Mouse (Mus musculus) heart, embryonic 14.5 days (tissue): ENCODE measurements around the gene Anks3. TPM values are rescaled to one million over a fixed set of nuclear protein-coding genes. Genes with fewer than 3 reads are reported as not detected.

Experiments used
- ATAC-seq: fragments of 200-750 bp; cut with Nextera tagmentation; 2 replicates; pipeline ENCODE4 v1.8.0; 2017; ENCODE audit warnings: low read depth, moderate TSS enrichment; ENCODE audit not compliant: insufficient number of reproducible peaks, insufficient read depth, low FRiP score
- H3K27ac ChIP-seq, 2 experiments: fragments of 200-500 bp in 1 of 2; fragments of 300-500 bp in 1 of 2; sonication (generic) in 1 of 2; replicated peaks in 1 of 2; 2 replicates each; pipeline ENCODE4 v1.5.1; 2012 to 2014; ENCODE audit warnings: low read depth in 2 of 2, low read length in 2 of 2, control low read depth in 1 of 2, mild to moderate bottlenecking in 1 of 2, mixed read lengths in 1 of 2; ENCODE audit not compliant: control insufficient read depth in 1 of 2, insufficient read depth in 1 of 2
- H3K27me3 ChIP-seq: fragments of 300-500 bp; sonication (generic); 2 replicates; pipeline ENCODE4 v1.6.1; 2014; ENCODE audit warnings: mild to moderate bottlenecking, low read length, control low read depth; ENCODE audit not compliant: control insufficient read depth, insufficient read depth
- H3K36me3 ChIP-seq: fragments of 300-500 bp; sonication (generic); 2 replicates; pipeline ENCODE4 v1.6.1; 2014; ENCODE audit warnings: mild to moderate bottlenecking, control low read depth, low read length, mixed read lengths; ENCODE audit not compliant: control insufficient read depth, insufficient read depth
- H3K4me1 ChIP-seq, 2 experiments: fragments of 200-500 bp in 1 of 2; fragments of 300-500 bp in 1 of 2; sonication (generic) in 1 of 2; 2 replicates each; pipeline ENCODE4 v1.6.1; 2012 to 2014; ENCODE audit warnings: low read length in 2 of 2, control low read depth in 1 of 2, mixed read lengths in 1 of 2; ENCODE audit not compliant: control insufficient read depth in 2 of 2, insufficient read depth in 2 of 2
- H3K4me2 ChIP-seq: fragments of 300-500 bp; sonication (generic); 2 replicates; pipeline ENCODE4 v1.6.1; 2014; ENCODE audit warnings: mild to moderate bottlenecking, low read length
- H3K4me3 ChIP-seq, 2 experiments: fragments of 200-500 bp in 1 of 2; fragments of 300-500 bp in 1 of 2; sonication (generic) in 1 of 2; 2 replicates each; pipeline ENCODE4 v1.5.1; 2012 to 2014; ENCODE audit warnings: low read length in 2 of 2, mild to moderate bottlenecking in 2 of 2, control low read depth in 1 of 2, low read depth in 1 of 2, moderate library complexity in 1 of 2; ENCODE audit not compliant: control insufficient read depth in 1 of 2, insufficient read depth in 1 of 2
- H3K9ac ChIP-seq: fragments of 300-500 bp; sonication (generic); 2 replicates; pipeline ENCODE4 v1.6.1; 2014; ENCODE audit warnings: mild to moderate bottlenecking, low read length
- H3K9me3 ChIP-seq: fragments of 300-500 bp; sonication (generic); 2 replicates; pipeline ENCODE4 v1.6.1; 2016; ENCODE audit warnings: low read length, control low read depth; ENCODE audit not compliant: control insufficient read depth
- WGBS: fragments of 180-500 bp; shearing (Covaris S2); extraction: QIAGEN DNeasy Blood & Tissue Kit; methylation state at CpG from one replicate; pipeline ENCODE4 v1.1.7; 2014; 5-methylcytosine and 5-hydroxymethylcytosine counted together
- polyA plus RNA-seq: library from polyadenylated mRNA; unstranded; fragments of >200 nt; fragmentation: Nextera tagmentation; extraction: Ambion mirVana; gene quantifications from 2 replicates; pipeline ENCODE4 v1.2.1, GENCODE M21; 2014

Anks3 gene
- polyA plus RNA-seq, 1 experiment from 2014 or later: 32.3 TPM

- no peak for ATAC-seq
- Histone ChIP-seq H3K9me3 (no peaks in the 10 kb centered on the region), H3K4me3 (no peak overlapping the region), H3K27me3 (no peaks in the 10 kb centered on the region), H3K36me3 (no peaks in the 10 kb centered on the region), H3K4me2 (no peak overlapping the region), H3K27ac (peak overlapping the region in 1 of 2 experiments; percentile 75; a peak in 1 of 4 replicates), H3K4me1 (peaks cover 15 to 20% of the 10 kb centered on the region in 2 experiments), H3K9ac (no peak overlapping the region)
- WGBS: 72% methylated on average over 4 of the region's 4 CpGs
These were observed 15.9 kb upstream of the Anks3 start for GRCm38 (mm10) chr16:4979755-4980380.

- peaks cover 15 to 20% of the 10 kb centered on the region in 2 experiments for H3K4me1 ChIP-seq
- H3K36me3 ChIP-seq: no peaks in the 10 kb centered on the region
- peak overlapping the region; percentile 40; the same call in 1 of the 2 replicates for H3K4me2 ChIP-seq
- no peaks in the 10 kb centered on the region for H3K9me3 ChIP-seq
- H3K9ac ChIP-seq: no peak overlapping the region
- no peak overlapping the region for H3K4me3 ChIP-seq
- WGBS: 33% methylated on average over 5 of the region's 5 CpGs
- peak overlapping the region; percentile 46 to 75 for H3K27ac ChIP-seq
- no peaks in the 10 kb centered on the region for H3K27me3 ChIP-seq
- peak; percentile 64; the same call in 1 of the 2 replicates for ATAC-seq
These were observed 14.5 kb upstream of the Anks3 start for GRCm38 (mm10) chr16:4978275-4979051.

DNA sequence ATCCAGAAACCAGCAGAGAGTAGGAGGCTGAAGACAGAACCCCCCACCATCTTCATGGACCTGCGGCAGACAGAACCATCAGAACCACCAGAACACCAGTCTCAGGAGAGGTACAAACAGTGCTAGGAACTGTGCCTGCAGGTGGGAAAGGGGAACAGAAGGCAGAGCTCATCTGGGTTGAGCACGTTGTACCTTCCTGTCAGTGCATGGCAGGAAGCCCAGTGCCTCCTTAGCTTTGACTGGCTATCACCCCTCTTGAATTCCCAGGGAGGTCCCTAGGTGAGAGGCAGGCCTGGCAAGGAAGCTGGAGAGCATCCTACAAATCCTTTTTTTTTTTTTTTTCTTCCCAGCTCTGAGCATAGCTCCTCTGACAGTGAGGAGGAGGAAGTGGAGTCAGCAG lies 12.2 kb upstream of the Anks3 start:
- H3K4me1 ChIP-seq: peaks cover 18 to 20% of the 10 kb centered on the region in 2 experiments
- no peaks in the 10 kb centered on the region for H3K27me3 ChIP-seq
- 59% methylated on average over 2 of the region's 2 CpGs for WGBS
- H3K27ac ChIP-seq: no peak overlapping the region
- ATAC-seq: no peak
- H3K36me3 ChIP-seq: no peaks in the 10 kb centered on the region
- H3K4me2 ChIP-seq: no peak overlapping the region
- H3K9ac ChIP-seq: no peak overlapping the region
- H3K9me3 ChIP-seq: no peaks in the 10 kb centered on the region
- H3K4me3 ChIP-seq: no peak overlapping the region

GRCm38 (mm10) chr16:4974521-4974920 lies 10.5 kb upstream of the Anks3 start:
- WGBS: 90% methylated on average over 5 of the region's 5 CpGs
- Histone ChIP-seq H3K4me3 (no peak overlapping the region), H3K27ac (no peak overlapping the region), H3K27me3 (no peaks in the 10 kb centered on the region), H3K4me1 (peaks cover 16 to 18% of the 10 kb centered on the region in 2 experiments), H3K9ac (no peak overlapping the region), H3K36me3 (no peaks in the 10 kb centered on the region), H3K9me3 (no peaks in the 10 kb centered on the region), H3K4me2 (no peak overlapping the region)
- ATAC-seq: no peak

- no peak for ATAC-seq
- Histone ChIP-seq H3K9ac (no peak overlapping the region), H3K4me2 (no peak overlapping the region), H3K4me1 (peaks cover 0 to 3% of the 10 kb centered on the region in 2 experiments; a peak in 2 of 4 replicates), H3K9me3 (no peaks in the 10 kb centered on the region), H3K36me3 (no peaks in the 10 kb centered on the region), H3K4me3 (no peak overlapping the region), H3K27ac (peak overlapping the region in 1 of 2 experiments; percentile 26; a peak in 1 of 4 replicates), H3K27me3 (no peaks in the 10 kb centered on the region)
- 43% methylated on average over 4 of the region's 4 CpGs for WGBS
These were observed 7.6 kb upstream of the Anks3 start for GRCm38 (mm10) chr16:4971626-4972025.

DNA sequence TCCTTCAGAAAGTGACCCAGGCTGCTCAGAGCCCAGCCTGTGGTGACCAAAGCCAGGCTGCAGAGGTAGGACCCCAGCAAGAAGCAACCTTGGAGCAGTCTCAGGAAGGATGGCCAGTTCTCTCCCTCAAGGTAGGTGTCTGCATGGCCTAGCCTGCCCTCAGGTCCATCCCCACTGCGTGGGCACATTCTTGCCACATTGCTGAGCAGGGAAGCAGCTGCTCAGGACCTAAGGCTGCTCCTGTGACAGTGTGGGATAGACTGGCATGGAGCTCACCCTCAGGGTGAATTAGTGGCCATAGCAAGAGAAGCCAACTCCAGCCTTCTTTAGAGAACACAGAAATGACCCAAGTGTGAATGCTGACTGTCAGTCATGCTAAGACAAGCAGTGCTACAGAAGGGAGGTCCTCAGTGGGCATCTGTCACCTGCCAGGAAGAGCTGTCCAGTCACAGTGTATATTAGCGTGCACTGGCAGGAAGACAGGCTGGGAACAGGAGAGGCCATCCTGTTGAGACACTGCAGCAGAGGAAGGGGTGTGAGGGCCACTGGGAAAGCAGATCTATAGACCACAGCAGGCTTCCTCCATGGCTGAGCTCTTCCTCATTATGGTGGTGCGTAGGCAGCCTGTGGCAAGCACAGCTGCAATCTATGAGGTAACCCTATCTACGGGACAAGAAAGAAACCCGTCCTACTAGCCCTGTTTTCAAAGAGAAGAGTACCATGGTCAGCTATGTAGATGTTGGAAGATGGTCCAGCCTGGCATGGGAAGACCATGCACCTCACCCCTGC lies 5.2 kb upstream of the Anks3 start:
- no peak for ATAC-seq

DNA sequence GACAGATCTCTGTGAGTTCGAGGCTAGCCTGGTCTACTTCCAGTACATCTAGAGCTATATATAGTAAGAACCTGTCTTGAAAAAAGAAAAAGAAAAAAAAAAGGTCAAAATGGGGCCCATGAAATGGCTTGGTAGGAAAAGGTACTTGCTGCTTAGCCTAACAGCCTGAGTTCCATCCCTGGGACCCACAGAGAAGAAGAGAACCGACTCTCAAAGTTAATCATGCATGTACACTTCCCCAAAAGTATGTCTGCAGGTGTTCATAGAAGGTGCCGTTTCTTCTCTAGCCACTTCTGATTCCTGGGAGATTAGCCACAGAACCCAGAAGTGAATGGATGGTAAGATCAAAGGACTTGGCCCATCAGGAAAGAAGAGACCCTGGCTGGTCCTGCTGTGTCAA lies 4.4 kb upstream of the Anks3 start:
- H3K27me3 ChIP-seq: no peaks in the 10 kb centered on the region
- no peak overlapping the region for H3K27ac ChIP-seq
- H3K4me3 ChIP-seq: no peak overlapping the region
- no peak overlapping the region for H3K9ac ChIP-seq
- no peaks in the 10 kb centered on the region for H3K9me3 ChIP-seq
- H3K36me3 ChIP-seq: no peaks in the 10 kb centered on the region
- H3K4me2 ChIP-seq: no peak overlapping the region
- H3K4me1 ChIP-seq: peaks cover 4 to 10% of the 10 kb centered on the region in 2 experiments
- 69% methylated on average over 3 of the region's 3 CpGs for WGBS
- ATAC-seq: no peak

More for the DNA sequence above, 5.2 kb upstream of the Anks3 start:
- H3K36me3 ChIP-seq: no peaks in the 10 kb centered on the region
- H3K27ac ChIP-seq: no peak overlapping the region
- H3K4me2 ChIP-seq: no peak overlapping the region
- H3K9ac ChIP-seq: no peak overlapping the region
- 67% methylated on average over 5 of the region's 5 CpGs for WGBS
- H3K27me3 ChIP-seq: no peaks in the 10 kb centered on the region
- peaks cover 3 to 8% of the 10 kb centered on the region in 2 experiments; a peak in 3 of 4 replicates for H3K4me1 ChIP-seq
- no peaks in the 10 kb centered on the region for H3K9me3 ChIP-seq
- no peak overlapping the region for H3K4me3 ChIP-seq
